Mouse (Mus musculus): ENCODE results near the gene Srpk1. TPM values are rescaled to one million over a fixed set of nuclear protein-coding genes. Genes with fewer than 3 reads are reported as not detected.

Srpk1 gene
- total RNA-seq (2021): 10 to 100 TPM; 28.5 to 36.2 TPM
- long read RNA-seq, experiment 1, full-length matches to known transcripts: 23 of 29 reads
- long read RNA-seq, experiment 1, partial matches to known transcripts: 4 of 29 reads
- long read RNA-seq, experiment 1, other reads (novel, unspliced or antisense): 2 of 29 reads
- long read RNA-seq, experiment 2, full-length matches to known transcripts: 16 of 21 reads
- long read RNA-seq, experiment 2, partial matches to known transcripts: 2 of 21 reads
- long read RNA-seq, experiment 2, other reads (novel, unspliced or antisense): 3 of 21 reads

- DNase-seq: peak; percentile 92
These were observed at the start of gene Srpk1 for GRCm38 (mm10) chr17:28622300-28622759. Gene Srpk1 (minus strand): TSS chr17:28622709.

GRCm38 (mm10) chr17:28659564-28659963, 37.1 kb upstream of the Srpk1 start:
- no peak for DNase-seq

- DNase-seq: no peak
These were observed 35.4 kb upstream of the Srpk1 start for GRCm38 (mm10) chr17:28657936-28658335.

- DNase-seq: no peak
These were observed 27.8 kb upstream of the Srpk1 start for GRCm38 (mm10) chr17:28650268-28650667.

GRCm38 (mm10) chr17:28648607-28649370, 26.3 kb upstream of the Srpk1 start:
- peak; percentile 20 for DNase-seq

- no peak for DNase-seq
These were observed 23.7 kb upstream of the Srpk1 start for GRCm38 (mm10) chr17:28646221-28646620.

GRCm38 (mm10) chr17:28644112-28644511, 21.6 kb upstream of the Srpk1 start:
- DNase-seq: no peak

GRCm38 (mm10) chr17:28643697-28644096, 21.2 kb upstream of the Srpk1 start:
- DNase-seq: no peak

- no peak for DNase-seq
These were observed 17.6 kb upstream of the Srpk1 start for GRCm38 (mm10) chr17:28640113-28640512.

- no peak for DNase-seq
These were observed 15.5 kb upstream of the Srpk1 start for GRCm38 (mm10) chr17:28637711-28638690.

- DNase-seq: no peak
These were observed 13.3 kb upstream of the Srpk1 start for GRCm38 (mm10) chr17:28635842-28636241.

- no peak for DNase-seq
These were observed 6.6 kb upstream of the Srpk1 start for GRCm38 (mm10) chr17:28629125-28629524.

- DNase-seq: no peak
These were observed 6.0 kb upstream of the Srpk1 start for GRCm38 (mm10) chr17:28628248-28629124.

- DNase-seq: no peak
These were observed 4.4 kb upstream of the Srpk1 start for GRCm38 (mm10) chr17:28626937-28627336.

- DNase-seq: no peak
These were observed 2.8 kb upstream of the Srpk1 start for GRCm38 (mm10) chr17:28625327-28625726.

GRCm38 (mm10) chr17:28624841-28625240, 2.3 kb upstream of the Srpk1 start:
- DNase-seq: no peak

GRCm38 (mm10) chr17:28621381-28622299, 869 bp downstream of the Srpk1 start:
- peak; percentile 36 for DNase-seq

GRCm38 (mm10) chr17:28618775-28619174, 3.7 kb downstream of the Srpk1 start:
- no peak for DNase-seq

- no peak for DNase-seq
These were observed 4.4 kb downstream of the Srpk1 start for GRCm38 (mm10) chr17:28618124-28618523.

GRCm38 (mm10) chr17:28617636-28618035, 4.9 kb downstream of the Srpk1 start:
- no peak for DNase-seq
